Mouse (Mus musculus): ENCODE data around the gene Frmpd1. TPM values are rescaled to one million over a fixed set of nuclear protein-coding genes. Genes with fewer than 3 reads are reported as not detected.

Frmpd1 gene
- polyA plus RNA-seq, 1 experiment from 2014 or later: 1.1 TPM

GRCm38 (mm10) chr4:45242163-45242562 lies 57.5 kb downstream of the Frmpd1 start:
- no peak overlapping the region for H3K4me2 ChIP-seq (replicated peaks; ENCODE audit: low read depth)
- ATAC-seq (ENCODE audit: low FRiP score, low TSS enrichment) (no peak), DNase-seq (ENCODE audit: low spot score) (no peak)
- no peak overlapping the region for H3K4me3 ChIP-seq (ENCODE audit: low read depth, low read length)
- H3K27me3 ChIP-seq (ENCODE audit: control insufficient read depth, insufficient read depth, low read length): no peaks in the 10 kb centered on the region
- H3K9me3 ChIP-seq (ENCODE audit: control insufficient read depth, low read length): no peaks in the 10 kb centered on the region
- TF ChIP-seq CTCF (IDR thresholded peaks at IDR 0.05; ENCODE audit: low read depth): no peak
- H3K9ac ChIP-seq (ENCODE audit: low read length): no peak overlapping the region
- no peak overlapping the region for H3K27ac ChIP-seq (replicated peaks)
- H3K4me1 ChIP-seq (replicated peaks; ENCODE audit: control insufficient read depth, insufficient read depth): no peaks in the 10 kb centered on the region
- 54% methylated on average over 7 of the region's 7 CpGs for WGBS
- no peaks in the 10 kb centered on the region for H3K36me3 ChIP-seq (ENCODE audit: control insufficient read depth, insufficient read depth, low read length)

DNA sequence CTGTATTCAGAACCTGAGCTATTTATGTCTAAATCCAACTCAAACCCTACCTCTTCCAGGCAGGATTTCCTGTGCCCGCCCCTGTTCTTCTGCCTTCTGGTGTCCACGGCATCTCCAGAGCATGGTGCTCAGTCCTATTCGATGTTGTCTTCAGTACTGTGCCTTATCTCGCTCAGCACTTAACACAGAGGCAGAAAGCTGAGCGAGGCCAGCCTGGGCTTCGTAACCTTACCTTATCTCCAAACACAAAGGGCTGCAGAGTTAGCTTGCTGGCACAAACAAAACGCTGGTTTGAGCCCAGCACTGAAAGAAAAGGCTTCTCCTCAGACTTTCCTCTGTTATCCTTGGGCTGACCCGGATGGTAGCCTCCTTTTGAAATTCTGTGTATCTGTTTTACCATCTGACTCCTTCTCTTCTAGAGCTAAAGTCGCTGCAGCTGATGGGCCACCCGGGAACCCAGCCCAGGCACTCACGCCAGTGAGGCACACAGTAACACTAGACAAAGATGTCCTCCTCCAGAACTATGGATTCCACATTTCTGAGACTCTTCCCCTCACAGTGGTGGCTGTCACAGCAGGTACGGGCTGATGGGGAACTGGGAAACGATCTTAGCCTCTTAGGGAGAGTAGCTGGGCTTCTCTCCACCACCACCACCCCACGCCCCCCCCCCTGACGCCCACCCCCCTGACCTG lies 58.7 kb downstream of the Frmpd1 start:
- DNase-seq (ENCODE audit: low spot score) (no peak), ATAC-seq (ENCODE audit: low FRiP score, low TSS enrichment) (no peak)
- no peak overlapping the region for H3K27ac ChIP-seq (replicated peaks)
- H3K9ac ChIP-seq (ENCODE audit: low read length): no peak overlapping the region
- no peaks in the 10 kb centered on the region for H3K36me3 ChIP-seq (ENCODE audit: control insufficient read depth, insufficient read depth, low read length)
- 43% methylated on average over 14 of the region's 15 CpGs for WGBS
- H3K4me2 ChIP-seq (replicated peaks; ENCODE audit: low read depth): no peak overlapping the region
- H3K4me3 ChIP-seq (ENCODE audit: low read depth, low read length): no peak overlapping the region
- TF ChIP-seq EP300 (optimal IDR thresholded peaks at IDR 0.05) (no peak), CTCF (IDR thresholded peaks at IDR 0.05; ENCODE audit: low read depth) (no peak)
- no peaks in the 10 kb centered on the region for H3K9me3 ChIP-seq (ENCODE audit: control insufficient read depth, low read length)
- no peaks in the 10 kb centered on the region for H3K27me3 ChIP-seq (ENCODE audit: control insufficient read depth, insufficient read depth, low read length)
- H3K4me1 ChIP-seq (replicated peaks; ENCODE audit: control insufficient read depth, insufficient read depth): no peaks in the 10 kb centered on the region

DNA sequence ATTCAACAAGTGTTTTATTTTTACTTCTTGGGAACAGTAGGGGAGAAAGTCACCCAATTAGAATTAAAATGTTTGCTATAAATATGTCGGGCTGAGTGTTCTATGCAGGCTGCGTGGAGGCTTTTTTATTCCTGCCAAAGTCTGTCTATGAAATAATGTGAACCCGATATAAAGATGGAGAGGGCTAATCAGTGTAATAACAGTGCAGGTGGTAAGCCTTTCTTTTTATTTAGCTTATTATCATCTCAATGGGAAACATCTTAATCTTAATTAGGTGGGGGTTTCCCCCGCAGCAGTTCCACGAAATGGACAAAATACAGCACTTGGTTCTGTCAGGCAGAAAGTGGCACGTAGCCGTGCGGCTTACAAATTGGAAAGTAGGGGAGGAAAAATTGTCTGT lies 66.6 kb downstream of the Frmpd1 start:
- TF ChIP-seq CTCF (IDR thresholded peaks at IDR 0.05; ENCODE audit: low read depth) (no peak), EP300 (optimal IDR thresholded peaks at IDR 0.05) (no peak)
- 82% methylated on average over 8 of the region's 8 CpGs for WGBS
- H3K9ac ChIP-seq (ENCODE audit: low read length): no peak overlapping the region

GRCm38 (mm10) chr4:45252861-45253262 lies 68.2 kb downstream of the Frmpd1 start:
- ATAC-seq (ENCODE audit: low FRiP score, low TSS enrichment) (no peak), DNase-seq (ENCODE audit: low spot score) (no peak)
- Histone ChIP-seq H3K27me3 (ENCODE audit: control insufficient read depth, insufficient read depth, low read length) (no peaks in the 10 kb centered on the region), H3K36me3 (ENCODE audit: control insufficient read depth, insufficient read depth, low read length) (no peaks in the 10 kb centered on the region), H3K4me3 (ENCODE audit: low read depth, low read length) (no peak overlapping the region), H3K9me3 (ENCODE audit: control insufficient read depth, low read length) (no peaks in the 10 kb centered on the region), H3K4me2 (replicated peaks; ENCODE audit: low read depth) (no peak overlapping the region), H3K4me1 (replicated peaks; ENCODE audit: control insufficient read depth, insufficient read depth) (0 out of 2 replicates have a peak, but pooled peaks cover 4% of the 10 kb centered on the region), H3K9ac (ENCODE audit: low read length) (no peak overlapping the region), H3K27ac (replicated peaks) (no peak overlapping the region)
- WGBS: 59% methylated on average over 9 of the region's 9 CpGs
- TF ChIP-seq CTCF (IDR thresholded peaks at IDR 0.05; ENCODE audit: low read depth) (no peak), EP300 (optimal IDR thresholded peaks at IDR 0.05) (no peak)

More for the DNA sequence above, 66.6 kb downstream of the Frmpd1 start:
- Histone ChIP-seq H3K27me3 (ENCODE audit: control insufficient read depth, insufficient read depth, low read length) (no peaks in the 10 kb centered on the region), H3K36me3 (ENCODE audit: control insufficient read depth, insufficient read depth, low read length) (no peaks in the 10 kb centered on the region), H3K4me3 (ENCODE audit: low read depth, low read length) (no peak overlapping the region), H3K4me1 (replicated peaks; ENCODE audit: control insufficient read depth, insufficient read depth) (0 out of 2 replicates have a peak, but pooled peaks cover 4% of the 10 kb centered on the region), H3K9me3 (ENCODE audit: control insufficient read depth, low read length) (no peaks in the 10 kb centered on the region), H3K4me2 (replicated peaks; ENCODE audit: low read depth) (no peak overlapping the region), H3K27ac (replicated peaks) (no peak overlapping the region)
- no peak for ATAC-seq (ENCODE audit: low FRiP score, low TSS enrichment)
- DNase-seq (ENCODE audit: low spot score): no peak

GRCm38 (mm10) chr4:45253839-45254601 lies 69.3 kb downstream of the Frmpd1 start:
- Histone ChIP-seq H3K36me3 (ENCODE audit: control insufficient read depth, insufficient read depth, low read length) (no peaks in the 10 kb centered on the region), H3K9me3 (ENCODE audit: control insufficient read depth, low read length) (no peaks in the 10 kb centered on the region), H3K4me2 (replicated peaks; ENCODE audit: low read depth) (no peak overlapping the region), H3K27ac (replicated peaks) (no peak overlapping the region), H3K4me3 (ENCODE audit: low read depth, low read length) (no peak overlapping the region), H3K9ac (ENCODE audit: low read length) (no peak overlapping the region), H3K27me3 (ENCODE audit: control insufficient read depth, insufficient read depth, low read length) (no peaks in the 10 kb centered on the region), H3K4me1 (replicated peaks; ENCODE audit: control insufficient read depth, insufficient read depth) (0 out of 2 replicates have a peak, but pooled peaks cover 4% of the 10 kb centered on the region)
- DNase-seq (ENCODE audit: low spot score) (peak; percentile 37), ATAC-seq (ENCODE audit: low FRiP score, low TSS enrichment) (no peak)
- no peak for TF ChIP-seq EP300 (optimal IDR thresholded peaks at IDR 0.05)
- TF ChIP-seq CTCF (IDR thresholded peaks at IDR 0.05; ENCODE audit: low read depth): no peak
- WGBS: 45% methylated on average over 11 of the region's 11 CpGs

Measured in stomach, postnatal 0 days (tissue).